Mouse (Mus musculus): ENCODE results near the gene Gm49027.

- TF ChIP-seq POLR2A (IDR thresholded peaks at IDR 0.05; ENCODE audit: borderline replicate concordance, low read depth, low read length) (no peak), CTCF (IDR thresholded peaks at IDR 0.05; ENCODE audit: low read depth, low read length) (no peak)
These were observed 51.5 kb downstream of the Gm49027 start for GRCm38 (mm10) chr5:123473817-123474216.
